Mouse (Mus musculus) forebrain, embryonic 16.5 days (tissue): ENCODE data around the gene Stxbp6. TPM values are rescaled to one million over a fixed set of nuclear protein-coding genes. Genes with fewer than 3 reads are reported as not detected.
"Not testable (repeated sequence)": the region's sequence is repeated elsewhere in the genome, so short reads cannot be mapped to it uniquely, and the experiment has no call there.

Experiments
- ATAC-seq: fragments of 200-750 bp; cut with Nextera tagmentation; 2 replicates; pipeline ENCODE4 v1.8.0; 2017; ENCODE audit warnings: mild to moderate bottlenecking, moderate library complexity
- H3K27ac ChIP-seq: fragments of 300-500 bp; sonication (generic); 2 replicates; pipeline ENCODE4 v1.5.1; 2014; ENCODE audit warnings: low read length, control low read depth
- H3K27me3 ChIP-seq: fragments of 300-500 bp; sonication (generic); replicated peaks from 2 replicates; pipeline ENCODE4 v1.6.1; 2014; ENCODE audit warnings: low read length; ENCODE audit not compliant: control insufficient read depth, insufficient read depth
- H3K36me3 ChIP-seq: fragments of 300-500 bp; sonication (generic); 2 replicates; pipeline ENCODE4 v1.6.1; 2014; ENCODE audit not compliant: control insufficient read depth, insufficient read depth
- H3K4me1 ChIP-seq: fragments of 300-500 bp; sonication (generic); replicated peaks from 2 replicates; pipeline ENCODE4 v1.6.1; 2014; ENCODE audit warnings: low read length; ENCODE audit not compliant: control insufficient read depth, insufficient read depth
- H3K4me2 ChIP-seq: fragments of 300-500 bp; sonication (generic); 2 replicates; pipeline ENCODE4 v1.6.1; 2014; ENCODE audit warnings: mild to moderate bottlenecking, low read length, control low read depth
- H3K4me3 ChIP-seq: fragments of 300-500 bp; sonication (generic); replicated peaks from 2 replicates; pipeline ENCODE4 v1.5.1; 2014; ENCODE audit warnings: mild to moderate bottlenecking, low read length, control low read depth
- H3K9ac ChIP-seq: fragments of 300-500 bp; sonication (generic); replicated peaks from 2 replicates; pipeline ENCODE4 v1.6.1; 2014; ENCODE audit warnings: low read depth, low read length, control low read depth
- H3K9me3 ChIP-seq: fragments of 300-500 bp; sonication (generic); 2 replicates; pipeline ENCODE4 v1.6.1; 2016; ENCODE audit warnings: low read length; ENCODE audit not compliant: control insufficient read depth
- WGBS: fragments of 180-500 bp; shearing (Covaris S2); extraction: QIAGEN DNeasy Blood & Tissue Kit; methylation state at CpG from one replicate; pipeline ENCODE4 v1.1.7; 2014; 5-methylcytosine and 5-hydroxymethylcytosine counted together
- polyA plus RNA-seq: library from polyadenylated mRNA; unstranded; fragments of >200 nt; fragmentation: Nextera tagmentation; extraction: Ambion mirVana; gene quantifications from 2 replicates; pipeline ENCODE4 v1.2.1, GENCODE M21; 2015

The Stxbp6 gene
- polyA plus RNA-seq, 1 experiment from 2014 or later: 13.6 TPM

DNA sequence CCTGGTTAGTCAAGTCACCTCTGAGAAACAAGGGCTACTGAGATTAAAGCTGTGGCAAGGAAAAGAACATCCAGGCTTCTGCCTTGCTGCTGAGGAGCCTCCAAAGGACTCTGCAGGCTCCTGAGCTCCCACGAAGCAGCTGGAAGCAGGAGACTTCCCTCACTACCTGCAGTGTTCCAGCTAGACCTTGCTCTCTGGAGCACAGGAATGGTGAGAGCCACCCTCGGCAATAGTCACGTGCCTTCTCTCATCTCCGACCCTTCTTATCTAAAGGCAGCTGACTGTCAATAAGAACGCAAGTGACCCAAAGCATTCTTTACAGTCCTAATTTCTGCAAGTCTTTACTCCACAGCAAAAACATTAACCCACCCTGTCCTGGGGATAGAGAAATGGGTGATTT is 13.2 kb downstream of the Stxbp6 start:
- Histone ChIP-seq H3K4me1 (no peaks in the 10 kb centered on the region), H3K4me2 (no peak overlapping the region), H3K9ac (no peak overlapping the region), H3K4me3 (no peak overlapping the region), H3K9me3 (no peaks in the 10 kb centered on the region), H3K36me3 (no peaks in the 10 kb centered on the region), H3K27ac (no peak overlapping the region), H3K27me3 (no peaks in the 10 kb centered on the region)
- ATAC-seq: no peak
- WGBS: 79% methylated on average over 5 of the region's 5 CpGs

DNA sequence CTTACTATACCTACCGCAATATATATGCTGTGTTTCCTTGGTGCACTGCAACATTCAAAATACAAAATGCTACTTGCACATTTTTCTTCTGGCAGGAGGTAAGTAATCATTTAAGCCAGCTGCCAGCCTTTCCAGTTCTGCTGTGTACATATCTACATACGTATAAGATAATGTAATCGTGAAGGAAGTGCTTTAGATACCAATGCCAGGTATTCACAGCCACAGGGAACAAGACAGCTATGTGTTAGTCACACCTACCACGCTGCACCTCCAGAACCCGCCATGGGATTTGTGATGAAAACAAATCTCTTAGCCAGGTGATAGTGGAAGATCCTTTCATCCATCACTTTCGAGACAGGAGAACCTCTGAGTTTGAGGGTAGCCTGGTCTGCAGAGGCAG is 13.7 kb downstream of the Stxbp6 start:
- 85% methylated on average over 6 of the region's 6 CpGs for WGBS
- H3K9me3 ChIP-seq: no peaks in the 10 kb centered on the region
- H3K27ac ChIP-seq: no peak overlapping the region
- no peak overlapping the region for H3K4me2 ChIP-seq
- no peaks in the 10 kb centered on the region for H3K27me3 ChIP-seq
- H3K4me3 ChIP-seq: no peak overlapping the region
- no peaks in the 10 kb centered on the region for H3K4me1 ChIP-seq
- no peak overlapping the region for H3K9ac ChIP-seq
- H3K36me3 ChIP-seq: no peaks in the 10 kb centered on the region
- ATAC-seq: no peak

DNA sequence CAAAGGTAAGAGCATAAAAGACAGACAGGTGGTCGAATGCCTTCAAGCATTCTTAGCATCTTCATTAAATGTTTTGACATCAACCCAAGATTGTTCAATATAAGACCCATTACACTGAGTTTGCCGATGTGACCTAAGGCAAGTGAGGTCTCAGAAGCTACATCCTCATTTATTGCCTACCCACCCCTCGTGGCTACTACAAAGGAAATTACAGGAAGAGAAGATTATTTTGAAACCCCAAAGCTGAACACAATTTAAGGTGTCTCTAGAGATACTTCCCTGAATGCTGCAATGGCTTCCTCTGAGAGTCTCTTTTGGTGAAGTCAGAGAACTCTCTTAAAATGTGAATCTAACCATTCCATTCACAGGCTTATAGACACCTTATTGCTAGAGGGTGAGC is 16.5 kb downstream of the Stxbp6 start:
- no peak overlapping the region for H3K9ac ChIP-seq
- H3K4me1 ChIP-seq: peaks cover 3% of the 10 kb centered on the region; the same call in 1 of the 2 replicates
- H3K27ac ChIP-seq: no peak overlapping the region
- no peaks in the 10 kb centered on the region for H3K9me3 ChIP-seq
- no peak overlapping the region for H3K4me3 ChIP-seq
- WGBS: 91% methylated on average over 3 of the region's 3 CpGs
- no peak for ATAC-seq
- H3K4me2 ChIP-seq: no peak overlapping the region
- no peaks in the 10 kb centered on the region for H3K36me3 ChIP-seq
- H3K27me3 ChIP-seq: no peaks in the 10 kb centered on the region

DNA sequence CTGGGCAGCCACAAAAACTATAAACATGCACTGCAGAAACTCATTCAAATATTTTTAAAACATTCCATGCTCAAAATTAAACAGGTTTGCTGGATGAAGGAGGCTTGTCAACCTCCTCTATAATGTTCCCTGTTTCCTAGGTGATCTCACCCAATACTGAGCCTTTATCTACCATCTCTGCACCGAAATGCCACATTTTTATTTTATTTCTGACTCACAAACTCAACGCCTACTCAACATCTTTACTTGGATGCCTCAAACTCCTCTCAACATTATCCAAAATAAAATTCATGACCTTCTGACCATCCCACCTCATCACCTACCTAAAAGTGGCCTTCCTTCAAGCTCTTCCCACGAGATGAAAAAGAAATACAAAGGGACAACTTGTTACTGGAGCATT is 18.1 kb downstream of the Stxbp6 start:
- H3K4me2 ChIP-seq: no peak overlapping the region
- no peak overlapping the region for H3K9ac ChIP-seq
- H3K4me1 ChIP-seq: peaks cover 4% of the 10 kb centered on the region; the same call in 1 of the 2 replicates
- no peaks in the 10 kb centered on the region for H3K27me3 ChIP-seq
- H3K9me3 ChIP-seq: no peaks in the 10 kb centered on the region
- H3K27ac ChIP-seq: no peak overlapping the region
- ATAC-seq: no peak
- H3K4me3 ChIP-seq: no peak overlapping the region
- no peaks in the 10 kb centered on the region for H3K36me3 ChIP-seq
- 87% methylated on average over 3 of the region's 3 CpGs for WGBS

DNA sequence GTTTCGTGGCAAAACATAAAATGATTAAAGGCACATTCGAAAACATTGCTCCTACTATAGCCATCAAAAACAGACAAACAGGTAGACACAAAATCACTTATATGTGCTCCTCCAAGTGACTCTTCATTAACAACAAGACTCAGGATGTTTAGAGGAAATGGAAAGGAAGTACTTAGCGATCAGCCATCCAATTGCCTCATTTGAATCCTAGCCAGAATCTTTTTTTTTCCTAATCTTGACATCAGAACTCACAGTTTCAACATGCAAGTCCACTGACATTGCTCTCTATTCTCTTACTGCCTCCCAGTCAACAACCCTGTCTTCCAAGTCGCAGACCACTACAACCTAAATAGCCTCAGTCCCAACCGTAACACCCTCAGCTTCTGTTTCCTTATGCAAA is 21.2 kb downstream of the Stxbp6 start:
- H3K27ac ChIP-seq: no peak overlapping the region
- no peak overlapping the region for H3K4me3 ChIP-seq
- no peaks in the 10 kb centered on the region for H3K9me3 ChIP-seq
- no peak overlapping the region for H3K4me2 ChIP-seq
- no peaks in the 10 kb centered on the region for H3K36me3 ChIP-seq
- no peak for ATAC-seq
- no peaks in the 10 kb centered on the region for H3K27me3 ChIP-seq
- H3K9ac ChIP-seq: no peak overlapping the region
- H3K4me1 ChIP-seq: peaks cover 4% of the 10 kb centered on the region; the same call in 1 of the 2 replicates
- 87% methylated on average over 5 of the region's 5 CpGs for WGBS

DNA sequence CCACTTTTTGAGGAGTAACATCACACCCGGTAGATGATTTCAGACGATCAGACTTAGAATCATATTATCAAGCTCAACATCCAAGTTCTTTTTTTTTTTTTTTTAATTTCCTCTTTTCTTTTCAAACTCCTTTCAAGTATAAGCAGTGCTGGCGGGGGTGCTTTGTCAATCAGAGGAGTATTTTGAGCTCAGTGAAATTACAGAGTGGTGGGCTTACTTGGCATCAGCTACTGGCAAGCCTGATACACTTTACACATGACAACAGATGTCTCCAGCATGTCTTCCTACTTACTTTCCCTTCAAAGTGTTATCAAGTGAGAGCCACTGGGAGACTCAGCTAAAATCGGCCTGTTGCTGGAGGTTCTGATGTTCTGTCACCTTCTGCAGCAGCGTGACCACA is 21.6 kb downstream of the Stxbp6 start:
- no peaks in the 10 kb centered on the region for H3K27me3 ChIP-seq
- H3K9ac ChIP-seq: no peak overlapping the region
- H3K4me3 ChIP-seq: no peak overlapping the region
- 60% methylated on average over 5 of the region's 5 CpGs for WGBS
- peaks cover 4% of the 10 kb centered on the region; the same call in 1 of the 2 replicates for H3K4me1 ChIP-seq
- no peak overlapping the region for H3K27ac ChIP-seq
- H3K4me2 ChIP-seq: no peak overlapping the region
- H3K36me3 ChIP-seq: no peaks in the 10 kb centered on the region
- peak; percentile 72 for ATAC-seq
- no peaks in the 10 kb centered on the region for H3K9me3 ChIP-seq

DNA sequence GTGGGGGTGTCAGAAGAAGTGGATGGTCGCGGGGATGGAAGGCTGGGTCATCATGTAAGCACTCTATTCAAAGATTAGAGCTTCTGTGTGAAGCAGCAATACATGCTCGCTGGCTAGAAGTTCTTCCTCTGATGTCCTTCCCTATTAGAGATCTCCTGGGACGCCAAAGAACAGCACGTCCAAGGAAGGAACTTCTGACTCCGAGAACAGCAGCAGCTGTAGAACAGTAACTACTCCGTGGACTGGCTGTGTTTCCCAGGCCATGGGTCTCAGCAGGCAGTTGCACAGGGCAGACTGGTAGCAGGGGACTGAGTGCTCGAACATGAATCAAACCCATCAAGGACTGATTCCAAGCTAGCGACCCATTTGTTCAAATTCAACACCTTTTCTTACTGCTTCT is 24.6 kb downstream of the Stxbp6 start:
- no peak overlapping the region for H3K27ac ChIP-seq
- no peak overlapping the region for H3K4me3 ChIP-seq
- H3K4me2 ChIP-seq: no peak overlapping the region
- peaks cover 4% of the 10 kb centered on the region; the same call in 1 of the 2 replicates for H3K4me1 ChIP-seq
- H3K9ac ChIP-seq: no peak overlapping the region
- no peaks in the 10 kb centered on the region for H3K27me3 ChIP-seq
- 66% methylated on average over 9 of the region's 9 CpGs for WGBS
- H3K9me3 ChIP-seq: no peaks in the 10 kb centered on the region
- no peak for ATAC-seq
- H3K36me3 ChIP-seq: no peaks in the 10 kb centered on the region

DNA sequence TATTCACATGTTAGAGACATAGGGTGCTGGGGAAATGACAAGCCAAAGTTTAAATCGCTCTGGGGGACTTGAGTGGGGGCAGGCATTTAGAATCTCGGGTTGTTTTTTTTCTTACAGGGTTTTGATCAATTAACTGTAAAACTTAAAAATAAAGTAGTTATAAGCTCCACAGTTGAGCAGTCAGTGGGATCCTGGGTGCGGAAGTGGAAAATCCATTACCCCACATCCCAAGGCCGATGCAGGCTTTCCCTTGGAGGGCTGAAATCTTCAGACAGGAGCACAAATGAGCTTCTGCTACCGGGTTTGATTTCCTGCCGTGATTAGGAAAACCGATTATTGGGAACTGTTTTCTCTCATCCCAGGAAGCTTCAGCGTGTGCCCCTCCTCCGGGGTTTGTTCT is 26.8 kb downstream of the Stxbp6 start:
- H3K4me2 ChIP-seq, H3K9me3 ChIP-seq, ATAC-seq, H3K36me3 ChIP-seq, H3K4me1 ChIP-seq, H3K27ac ChIP-seq, H3K4me3 ChIP-seq, H3K27me3 ChIP-seq, H3K9ac ChIP-seq: not testable (repeated sequence)
- 27% methylated on average over 7 of the region's 9 CpGs for WGBS

DNA sequence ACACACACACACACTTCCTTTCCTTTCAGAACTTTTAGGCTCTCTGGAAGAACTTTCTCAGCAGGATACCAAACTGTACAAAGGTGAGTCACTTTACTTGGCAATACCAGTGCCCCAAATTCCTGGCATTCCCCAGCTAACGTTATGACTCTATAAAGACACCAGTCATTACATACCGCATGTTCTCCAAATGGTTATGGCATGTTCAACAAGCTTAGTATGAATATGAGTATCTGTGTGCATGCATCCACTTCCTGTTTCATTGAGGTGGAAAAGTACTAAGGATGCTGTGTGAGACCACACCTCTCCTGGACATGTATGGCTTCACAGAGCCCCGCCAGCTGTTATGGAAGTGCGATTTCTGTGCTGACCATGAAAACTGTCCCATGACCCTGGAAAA is 27.3 kb downstream of the Stxbp6 start:
- Histone ChIP-seq H3K9me3 (no peaks in the 10 kb centered on the region), H3K27me3 (no peaks in the 10 kb centered on the region), H3K36me3 (no peaks in the 10 kb centered on the region), H3K4me1 (no peaks in the 10 kb centered on the region), H3K4me2 (no peak overlapping the region), H3K27ac (no peak overlapping the region), H3K4me3 (no peak overlapping the region), H3K9ac (no peak overlapping the region)
- WGBS: 73% methylated on average over 4 of the region's 4 CpGs
- no peak for ATAC-seq

DNA sequence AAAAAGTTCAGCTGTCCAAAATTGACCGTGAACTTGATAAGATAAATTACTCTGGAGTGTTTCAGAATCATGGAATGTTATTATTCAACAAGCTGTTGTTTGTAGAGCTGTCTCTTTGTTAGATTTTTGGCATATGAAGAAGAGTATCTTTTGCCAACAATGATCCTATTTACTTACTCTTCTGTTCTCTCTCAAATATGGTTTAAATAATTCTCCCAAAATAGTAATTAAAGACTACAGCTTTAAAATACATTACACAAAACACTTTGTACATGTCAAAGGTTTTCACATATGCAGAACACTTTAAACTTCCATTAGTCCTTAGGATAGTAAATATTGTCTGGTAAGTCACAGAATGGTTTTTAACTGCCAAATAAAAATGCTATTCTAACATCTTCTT is 29.9 kb downstream of the Stxbp6 start:
- 51% methylated on average over 1 of the region's 1 CpGs for WGBS

More for the DNA sequence above, 29.9 kb downstream of the Stxbp6 start:
- no peak overlapping the region for H3K4me3 ChIP-seq
- H3K9ac ChIP-seq: no peak overlapping the region
- ATAC-seq: no peak
- H3K9me3 ChIP-seq: no peaks in the 10 kb centered on the region
- H3K4me2 ChIP-seq: no peak overlapping the region
- H3K27me3 ChIP-seq: no peaks in the 10 kb centered on the region
- no peaks in the 10 kb centered on the region for H3K4me1 ChIP-seq
- no peaks in the 10 kb centered on the region for H3K36me3 ChIP-seq
- H3K27ac ChIP-seq: no peak overlapping the region
